Mouse (Mus musculus) heart, adult 2 months (tissue): Measurements from ENCODE around the gene Rasgrp4. TPM values are rescaled to one million over a fixed set of nuclear protein-coding genes. Genes with fewer than 3 reads are reported as not detected.

Source experiments
- DNase-seq, 2 experiments: peaks; one replicate each; pipeline ENCODE4 v3.0.0; 2021
- H3K27ac ChIP-seq: fragments of 200-600 bp; 2 replicates; pipeline ENCODE4 v1.8.1; 2022
- H3K27me3 ChIP-seq: fragments of 200-500 bp; 2 replicates; pipeline ENCODE4 v1.6.1; 2012; ENCODE audit warnings: mild to moderate bottlenecking, low read length, inconsistent platforms, mixed read lengths; ENCODE audit not compliant: control insufficient read depth, insufficient read depth
- H3K36me3 ChIP-seq: fragments of 200-500 bp; 2 replicates; pipeline ENCODE4 v1.6.1; 2012; ENCODE audit warnings: low read length, inconsistent platforms; ENCODE audit not compliant: control insufficient read depth, insufficient read depth
- H3K4me1 ChIP-seq: fragments of 200-500 bp; 2 replicates; pipeline ENCODE4 v1.6.1; 2011; ENCODE audit warnings: low read length; ENCODE audit not compliant: control insufficient read depth, insufficient read depth
- H3K4me3 ChIP-seq: fragments of 200-600 bp; 2 replicates; pipeline ENCODE4 v1.8.1; 2022
- H3K79me2 ChIP-seq: fragments of 200-500 bp; replicated peaks from 2 replicates; pipeline ENCODE4 v1.6.1; 2012; ENCODE audit warnings: mild to moderate bottlenecking, inconsistent platforms, low read length, moderate library complexity, mixed read lengths; ENCODE audit not compliant: control insufficient read depth, insufficient read depth
- H3K9ac ChIP-seq: fragments of 200-500 bp; 2 replicates; pipeline ENCODE4 v1.6.1; 2012; ENCODE audit warnings: low read depth, mild to moderate bottlenecking, control low read depth, inconsistent platforms, low read length, mixed read lengths
- CTCF ChIP-seq: fragments of 200-600 bp; IDR thresholded peaks from 2 replicates; pipeline ENCODE4 v1.8.1; 2022; ENCODE audit warnings: antibody characterized with exemption, mild to moderate bottlenecking, moderate library complexity
- EP300 ChIP-seq: fragments of 200-500 bp; IDR thresholded peaks from 2 replicates; pipeline ENCODE4 v1.6.1; 2011; ENCODE audit warnings: low read depth, low read length, control low read depth; ENCODE audit not compliant: insufficient read depth
- POLR2A ChIP-seq: fragments of 200-500 bp; IDR thresholded peaks from 2 replicates; pipeline ENCODE4 v1.6.1; 2011; ENCODE audit warnings: mild to moderate bottlenecking, low read depth, low read length, control low read depth; ENCODE audit not compliant: insufficient read depth
- WGBS: fragments of 180-500 bp; shearing (Covaris S2); methylation state at CpG from one replicate; pipeline ENCODE4 v1.1.7; 2018; 5-methylcytosine and 5-hydroxymethylcytosine counted together
- intact Hi-C: fragments of 180-260 bp; cut with DNase I; formaldehyde crosslinking; loops from one replicate; pipeline ENCODE4 v1.15.1; 2025
- polyA plus RNA-seq: library from polyadenylated mRNA; depleted of rRNA; stranded (reverse); fragments of >200 nt; gene quantifications from 2 replicates; pipeline ENCODE4 v1.2.3, GENCODE M21; 2012
- total RNA-seq, 2 experiments: library from RNA; stranded (reverse); gene quantifications; 2 replicates each; pipeline ENCODE4 v1.2.3; 2021

The Rasgrp4 gene
- total and polyA plus RNA-seq, 3 experiments: 1.4 to 3.6 (median 1.4) TPM

GRCm38 (mm10) chr7:29167656-29168055 lies 33.0 kb downstream of the Rasgrp4 start:
- peaks cover 6% of the 10 kb centered on the region; the same call in 1 of the 2 replicates for H3K27me3 ChIP-seq
- no peak overlapping the region for H3K9ac ChIP-seq
- TF ChIP-seq POLR2A: no peak
- no peak for TF ChIP-seq EP300
- TF ChIP-seq CTCF: no peak
- peaks cover 2% of the 10 kb centered on the region; the same call in 1 of the 2 replicates for H3K4me1 ChIP-seq
- H3K4me3 ChIP-seq: no peak overlapping the region
- no peak overlapping the region for H3K27ac ChIP-seq
- H3K79me2 ChIP-seq: no peaks in the 10 kb centered on the region
- H3K36me3 ChIP-seq: no peaks in the 10 kb centered on the region
- DNase-seq: no peak
- WGBS: 36% methylated on average over 18 of the region's 19 CpGs
- intact Hi-C loops: no loop called here

- WGBS: 27% methylated on average over 10 of the region's 10 CpGs
- DNase-seq: no peak
- Histone ChIP-seq H3K27me3 (peaks cover 6% of the 10 kb centered on the region; the same call in 1 of the 2 replicates), H3K27ac (no peak overlapping the region), H3K79me2 (no peaks in the 10 kb centered on the region), H3K4me1 (peaks cover 2% of the 10 kb centered on the region; the same call in 1 of the 2 replicates), H3K9ac (no peak overlapping the region), H3K4me3 (no peak overlapping the region), H3K36me3 (no peaks in the 10 kb centered on the region)
- intact Hi-C loops: no loop called here
- no peak for TF ChIP-seq CTCF
- TF ChIP-seq EP300: no peak
- no peak for TF ChIP-seq POLR2A
Measured at GRCm38 (mm10) chr7:29168121-29168695, 33.6 kb downstream of the Rasgrp4 start.

GRCm38 (mm10) chr7:29168791-29169230 lies 34.2 kb downstream of the Rasgrp4 start:
- TF ChIP-seq CTCF: no peak
- no peak for TF ChIP-seq EP300
- no peak for TF ChIP-seq POLR2A
- DNase-seq: no peak
- Histone ChIP-seq H3K27ac (no peak overlapping the region), H3K79me2 (no peaks in the 10 kb centered on the region), H3K4me3 (peak overlapping the region; percentile 75), H3K27me3 (peaks cover 6% of the 10 kb centered on the region; the same call in 1 of the 2 replicates), H3K36me3 (no peaks in the 10 kb centered on the region), H3K4me1 (peaks cover 2% of the 10 kb centered on the region; the same call in 1 of the 2 replicates), H3K9ac (peak overlapping the region; percentile 71)
- WGBS: 3% methylated on average over 14 of the region's 14 CpGs
- intact Hi-C loops: no loop called here

- H3K9ac ChIP-seq: peak overlapping the region; percentile 71
- no peak for TF ChIP-seq POLR2A
- TF ChIP-seq EP300: no peak
- no peak for TF ChIP-seq CTCF
- intact Hi-C loops: loop anchor here (2.0 to 10.0 kb wide), 2 partner anchors 13 to 355 kb away; partner anchors contain the start of gene Fam98c
- WGBS: under 1% methylated on average over 32 of the region's 39 CpGs
- H3K36me3 ChIP-seq: no peaks in the 10 kb centered on the region
- no peaks in the 10 kb centered on the region for H3K79me2 ChIP-seq
- peak overlapping the region; percentile 75 for H3K4me3 ChIP-seq
- H3K4me1 ChIP-seq: peaks cover 2% of the 10 kb centered on the region; the same call in 1 of the 2 replicates
- H3K27ac ChIP-seq: peak overlapping the region; percentile 67; the same call in 1 of the 2 replicates
- peaks cover 6% of the 10 kb centered on the region; the same call in 1 of the 2 replicates for H3K27me3 ChIP-seq
- peak; percentile 78 to 83 for DNase-seq
Measured at GRCm38 (mm10) chr7:29169231-29170065, 34.8 kb downstream of the Rasgrp4 start.

GRCm38 (mm10) chr7:29170066-29170754 lies 35.6 kb downstream of the Rasgrp4 start, which contains the start of the genes Ggn and Spred3:
Gene Ggn, plus strand, starts transcription at chr7:29170210.
Gene Spred3, minus strand, starts transcription at chr7:29170411.
- Histone ChIP-seq H3K79me2 (no peaks in the 10 kb centered on the region), H3K9ac (peak within 1 kb of the TSS; percentile 71), H3K36me3 (no peaks in the 10 kb centered on the region), H3K27me3 (peaks cover 6% of the 10 kb centered on the region; the same call in 1 of the 2 replicates), H3K4me3 (peak within 1 kb of the TSS; percentile 75), H3K4me1 (peaks cover 2% of the 10 kb centered on the region; the same call in 1 of the 2 replicates), H3K27ac (peak within 1 kb of the TSS; percentile 67)
- TF ChIP-seq EP300: no peak
- TF ChIP-seq POLR2A: no peak
- no peak for TF ChIP-seq CTCF
- intact Hi-C loops: loop anchor here (2.0 to 10.0 kb wide), 2 partner anchors 13 to 355 kb away; partner anchors contain the start of gene Fam98c
- peak; percentile 83 to 84 for DNase-seq
- 1% methylated on average over 30 of the region's 30 CpGs for WGBS
